Mouse (Mus musculus): ENCODE data around the gene Esp24. TPM values are rescaled to one million over a fixed set of nuclear protein-coding genes. Genes with fewer than 3 reads are reported as not detected.

Gene Esp24
- total and polyA plus RNA-seq, 3 experiments = not detected

GRCm38 (mm10) chr17:39076937-39077336 is 40.4 kb downstream of the Esp24 start, which contains the start of gene Esp23:
Gene Esp23 (minus strand): TSS chr17:39077037.
- Histone ChIP-seq H3K4me1 (ENCODE audit: control insufficient read depth, insufficient read depth, low read length) (no peaks in the 10 kb centered on the region), H3K4me3 (no peak within 1 kb of the TSS), H3K36me3 (ENCODE audit: control insufficient read depth, insufficient read depth, low read length) (no peaks in the 10 kb centered on the region), H3K27ac (no peak within 1 kb of the TSS), H3K9ac (ENCODE audit: low read depth, low read length) (no peak within 1 kb of the TSS), H3K27me3 (ENCODE audit: control insufficient read depth, insufficient read depth, low read length) (no peaks in the 10 kb centered on the region), H3K79me2 (replicated peaks; ENCODE audit: control insufficient read depth, insufficient read depth, low read length) (no peaks in the 10 kb centered on the region)
- WGBS = 40% methylated on average over 1 of the region's 1 CpGs
- TF ChIP-seq EP300 (IDR thresholded peaks at IDR 0.05; ENCODE audit: insufficient read depth, low read depth, low read length) (no peak), POLR2A (IDR thresholded peaks at IDR 0.05; ENCODE audit: insufficient read depth, low read depth, low read length) (no peak), CTCF (IDR thresholded peaks at IDR 0.05) (no peak)
- DNase-seq = no peak
- intact Hi-C loops (cut with DNase I) = no loop called here

Other genes with a start within 250 kb of the Esp24 start
- not detected for gene Gm21903, start 6.6 kb downstream of the Esp24 start, total RNA-seq (2021)
- gene Gm21903, start 6.6 kb downstream of the Esp24 start, polyA plus RNA-seq (2012; rRNA removed) = not detected in 2 replicates
- not detected for gene Esp23, start 40.3 kb downstream of the Esp24 start, total RNA-seq (2021)
- gene Esp23, start 40.3 kb downstream of the Esp24 start, polyA plus RNA-seq (2012; rRNA removed) = not detected in 2 replicates
- gene Esp22, start 58.6 kb downstream of the Esp24 start, total RNA-seq (2021) = not detected
- not detected in 2 replicates for gene Esp22, start 58.6 kb downstream of the Esp24 start, polyA plus RNA-seq (2012; rRNA removed)

Measured in heart, adult 2 months (tissue).